Mouse (Mus musculus): ENCODE results near the gene Igfbp5. TPM values are rescaled to one million over a fixed set of nuclear protein-coding genes. Genes with fewer than 3 reads are reported as not detected.

The Igfbp5 gene
- 229 and 273 TPM in 2 replicates for polyA plus RNA-seq (2012; rRNA removed)

GRCm38 (mm10) chr1:72874287-72875211 lies at the start of gene Igfbp5:
TSS of gene Igfbp5 (minus strand) at chr1:72874884.
- under 1% methylated on average over 38 of the region's 38 CpGs for WGBS
- Histone ChIP-seq H3K27ac (ENCODE audit: insufficient read depth, low read depth, low read length) (peak within 1 kb of the TSS; percentile 84), H3K27me3 (replicated peaks; ENCODE audit: control insufficient read depth, insufficient read depth, low read length) (no peaks in the 10 kb centered on the region), H3K36me3 (ENCODE audit: control insufficient read depth, insufficient read depth, low read length) (no peaks in the 10 kb centered on the region), H3K4me1 (ENCODE audit: control insufficient read depth, insufficient read depth, low read length) (peaks cover 11% of the 10 kb centered on the region; the same call in 1 of the 2 replicates), H3K4me3 (ENCODE audit: insufficient read depth, low read depth, low read length) (peak within 1 kb of the TSS; percentile 65)
- DNase-seq, result peak; percentile 93
- no peak for TF ChIP-seq CTCF (conservative IDR thresholded peaks at IDR 0.05; ENCODE audit: insufficient read depth, insufficient read length, low read depth, low read length)
- peak; percentile 44 for TF ChIP-seq POLR2A (IDR thresholded peaks at IDR 0.05; ENCODE audit: low read depth, low read length)

GRCm38 (mm10) chr1:72914815-72915214 lies 40.1 kb upstream of the Igfbp5 start:
- WGBS, result 52% methylated on average over 6 of the region's 6 CpGs

GRCm38 (mm10) chr1:72913073-72913472 lies 38.4 kb upstream of the Igfbp5 start:
- H3K36me3 ChIP-seq (ENCODE audit: control insufficient read depth, insufficient read depth, low read length), result no peaks in the 10 kb centered on the region
- TF ChIP-seq POLR2A (IDR thresholded peaks at IDR 0.05; ENCODE audit: low read depth, low read length) (no peak), CTCF (conservative IDR thresholded peaks at IDR 0.05; ENCODE audit: insufficient read depth, insufficient read length, low read depth, low read length) (no peak)
- WGBS, result 84% methylated on average over 5 of the region's 5 CpGs

More at GRCm38 (mm10) chr1:72914815-72915214, 40.1 kb upstream of the Igfbp5 start:
- Histone ChIP-seq H3K36me3 (ENCODE audit: control insufficient read depth, insufficient read depth, low read length) (no peaks in the 10 kb centered on the region), H3K4me3 (ENCODE audit: insufficient read depth, low read depth, low read length) (no peak overlapping the region), H3K27ac (ENCODE audit: insufficient read depth, low read depth, low read length) (peak overlapping the region; percentile 55; the same call in 1 of the 2 replicates), H3K4me1 (ENCODE audit: control insufficient read depth, insufficient read depth, low read length) (no peaks in the 10 kb centered on the region), H3K27me3 (replicated peaks; ENCODE audit: control insufficient read depth, insufficient read depth, low read length) (no peaks in the 10 kb centered on the region)
- DNase-seq, result peak; percentile 68
- TF ChIP-seq CTCF (conservative IDR thresholded peaks at IDR 0.05; ENCODE audit: insufficient read depth, insufficient read length, low read depth, low read length), result no peak
- no peak for TF ChIP-seq POLR2A (IDR thresholded peaks at IDR 0.05; ENCODE audit: low read depth, low read length)

GRCm38 (mm10) chr1:72895821-72896220 lies 21.1 kb upstream of the Igfbp5 start:
- Histone ChIP-seq H3K4me1 (ENCODE audit: control insufficient read depth, insufficient read depth, low read length) (no peaks in the 10 kb centered on the region), H3K27me3 (replicated peaks; ENCODE audit: control insufficient read depth, insufficient read depth, low read length) (no peaks in the 10 kb centered on the region), H3K4me3 (ENCODE audit: insufficient read depth, low read depth, low read length) (no peak overlapping the region), H3K36me3 (ENCODE audit: control insufficient read depth, insufficient read depth, low read length) (no peaks in the 10 kb centered on the region), H3K27ac (ENCODE audit: insufficient read depth, low read depth, low read length) (no peak overlapping the region; the same call in 1 of the 2 replicates)
- DNase-seq, result no peak
- TF ChIP-seq CTCF (conservative IDR thresholded peaks at IDR 0.05; ENCODE audit: insufficient read depth, insufficient read length, low read depth, low read length) (no peak), POLR2A (IDR thresholded peaks at IDR 0.05; ENCODE audit: low read depth, low read length) (no peak)
- WGBS, result 65% methylated on average over 2 of the region's 2 CpGs

More at GRCm38 (mm10) chr1:72913073-72913472, 38.4 kb upstream of the Igfbp5 start:
- no peak overlapping the region for H3K27ac ChIP-seq (ENCODE audit: insufficient read depth, low read depth, low read length)
- no peak for DNase-seq
- H3K4me1 ChIP-seq (ENCODE audit: control insufficient read depth, insufficient read depth, low read length), result no peaks in the 10 kb centered on the region
- no peak overlapping the region for H3K4me3 ChIP-seq (ENCODE audit: insufficient read depth, low read depth, low read length)
- no peaks in the 10 kb centered on the region for H3K27me3 ChIP-seq (replicated peaks; ENCODE audit: control insufficient read depth, insufficient read depth, low read length)

- DNase-seq, result no peak
- H3K36me3 ChIP-seq (ENCODE audit: control insufficient read depth, insufficient read depth, low read length), result no peaks in the 10 kb centered on the region
- H3K4me1 ChIP-seq (ENCODE audit: control insufficient read depth, insufficient read depth, low read length), result no peaks in the 10 kb centered on the region
- 32% methylated on average over 1 of the region's 1 CpGs for WGBS
- no peaks in the 10 kb centered on the region for H3K27me3 ChIP-seq (replicated peaks; ENCODE audit: control insufficient read depth, insufficient read depth, low read length)
- H3K27ac ChIP-seq (ENCODE audit: insufficient read depth, low read depth, low read length), result no peak overlapping the region
- TF ChIP-seq POLR2A (IDR thresholded peaks at IDR 0.05; ENCODE audit: low read depth, low read length), result no peak
- no peak for TF ChIP-seq CTCF (conservative IDR thresholded peaks at IDR 0.05; ENCODE audit: insufficient read depth, insufficient read length, low read depth, low read length)
- H3K4me3 ChIP-seq (ENCODE audit: insufficient read depth, low read depth, low read length), result no peak overlapping the region
These were observed 13.2 kb upstream of the Igfbp5 start for GRCm38 (mm10) chr1:72887910-72888309.

GRCm38 (mm10) chr1:72885819-72886169 lies 11.1 kb upstream of the Igfbp5 start:
- 79% methylated on average over 7 of the region's 7 CpGs for WGBS
- DNase-seq, result no peak
- Histone ChIP-seq H3K4me3 (ENCODE audit: insufficient read depth, low read depth, low read length) (no peak overlapping the region), H3K27me3 (replicated peaks; ENCODE audit: control insufficient read depth, insufficient read depth, low read length) (no peaks in the 10 kb centered on the region), H3K27ac (ENCODE audit: insufficient read depth, low read depth, low read length) (no peak overlapping the region), H3K36me3 (ENCODE audit: control insufficient read depth, insufficient read depth, low read length) (no peaks in the 10 kb centered on the region), H3K4me1 (ENCODE audit: control insufficient read depth, insufficient read depth, low read length) (no peaks in the 10 kb centered on the region)
- TF ChIP-seq POLR2A (IDR thresholded peaks at IDR 0.05; ENCODE audit: low read depth, low read length) (no peak), CTCF (conservative IDR thresholded peaks at IDR 0.05; ENCODE audit: insufficient read depth, insufficient read length, low read depth, low read length) (no peak)

- WGBS, result 80% methylated on average over 11 of the region's 11 CpGs
- H3K36me3 ChIP-seq (ENCODE audit: control insufficient read depth, insufficient read depth, low read length), result no peaks in the 10 kb centered on the region
- no peak for DNase-seq
- no peaks in the 10 kb centered on the region for H3K4me1 ChIP-seq (ENCODE audit: control insufficient read depth, insufficient read depth, low read length)
- no peak overlapping the region for H3K4me3 ChIP-seq (ENCODE audit: insufficient read depth, low read depth, low read length)
- no peak overlapping the region for H3K27ac ChIP-seq (ENCODE audit: insufficient read depth, low read depth, low read length)
- TF ChIP-seq CTCF (conservative IDR thresholded peaks at IDR 0.05; ENCODE audit: insufficient read depth, insufficient read length, low read depth, low read length) (no peak), POLR2A (IDR thresholded peaks at IDR 0.05; ENCODE audit: low read depth, low read length) (no peak)
- no peaks in the 10 kb centered on the region for H3K27me3 ChIP-seq (replicated peaks; ENCODE audit: control insufficient read depth, insufficient read depth, low read length)
These were observed 10.6 kb upstream of the Igfbp5 start for GRCm38 (mm10) chr1:72885111-72885818.
